Mouse (Mus musculus): ENCODE measurements around the gene Lrrtm4. TPM values are rescaled to one million over a fixed set of nuclear protein-coding genes. Genes with fewer than 3 reads are reported as not detected.

Lrrtm4 gene
- polyA plus RNA-seq, 2 experiments = 2.2 to 4.5 TPM

GRCm38 (mm10) chr6:80303568-80303967, 284.9 kb downstream of the Lrrtm4 start:
- ATAC-seq (ENCODE audit: low FRiP score, low read depth) (no peak), DNase-seq (ENCODE audit: low spot score) (no peak)
- Histone ChIP-seq H3K4me3 (replicated peaks; ENCODE audit: low read length) (no peak overlapping the region), H3K9me3 (ENCODE audit: control insufficient read depth, low read length) (no peaks in the 10 kb centered on the region), H3K4me1 (ENCODE audit: control insufficient read depth, insufficient read depth, low read length) (no peaks in the 10 kb centered on the region), H3K36me3 (ENCODE audit: control insufficient read depth, insufficient read depth, low read length) (no peaks in the 10 kb centered on the region), H3K27ac (replicated peaks; ENCODE audit: low read depth, low read length) (no peak overlapping the region), H3K27me3 (ENCODE audit: control insufficient read depth, insufficient read depth, low read length) (no peaks in the 10 kb centered on the region), H3K4me2 (replicated peaks; ENCODE audit: low read depth, low read length, severe bottlenecking) (no peak overlapping the region), H3K9ac (ENCODE audit: low read depth, low read length, severe bottlenecking) (no peak overlapping the region)
- no peak for TF ChIP-seq POLR2A (IDR thresholded peaks at IDR 0.05; ENCODE audit: borderline replicate concordance, extremely low read depth, insufficient read depth, insufficient read length)
- WGBS = 92% methylated on average over 1 of the region's 1 CpGs

DNA sequence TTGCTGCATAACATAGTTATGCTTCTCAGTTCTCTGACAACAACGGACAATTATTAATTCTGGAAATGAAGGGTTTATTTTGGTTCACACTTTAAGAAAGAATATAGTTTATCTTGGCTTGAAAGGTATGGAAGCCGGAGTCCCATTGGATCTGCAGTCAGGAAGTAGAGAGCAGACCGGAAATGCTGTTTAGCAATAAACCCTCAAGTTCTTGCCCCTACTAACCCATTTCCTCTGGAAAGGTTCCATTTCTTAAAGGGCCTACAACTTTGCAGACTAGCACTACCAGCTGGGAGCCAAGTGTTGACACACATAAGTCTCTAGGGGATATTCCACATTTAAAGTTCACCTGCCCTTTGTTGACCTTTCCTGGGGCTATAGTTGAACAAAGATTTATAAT, 309.7 kb downstream of the Lrrtm4 start:
- H3K27me3 ChIP-seq (ENCODE audit: control insufficient read depth, insufficient read depth, low read length) = no peaks in the 10 kb centered on the region
- H3K4me1 ChIP-seq (ENCODE audit: control insufficient read depth, insufficient read depth, low read length) = no peaks in the 10 kb centered on the region
- TF ChIP-seq POLR2A (IDR thresholded peaks at IDR 0.05; ENCODE audit: borderline replicate concordance, extremely low read depth, insufficient read depth, insufficient read length) = no peak
- ATAC-seq (ENCODE audit: low FRiP score, low read depth) (no peak), DNase-seq (ENCODE audit: low spot score) (no peak)
- H3K9me3 ChIP-seq (ENCODE audit: control insufficient read depth, low read length) = no peaks in the 10 kb centered on the region
- no peak overlapping the region for H3K4me3 ChIP-seq (replicated peaks; ENCODE audit: low read length)
- no peak overlapping the region for H3K4me2 ChIP-seq (replicated peaks; ENCODE audit: low read depth, low read length, severe bottlenecking)
- no peaks in the 10 kb centered on the region for H3K36me3 ChIP-seq (ENCODE audit: control insufficient read depth, insufficient read depth, low read length)
- WGBS = 76% methylated on average over 3 of the region's 3 CpGs
- H3K27ac ChIP-seq (replicated peaks; ENCODE audit: low read depth, low read length) = no peak overlapping the region
- no peak overlapping the region for H3K9ac ChIP-seq (ENCODE audit: low read depth, low read length, severe bottlenecking)

- H3K9ac ChIP-seq (ENCODE audit: low read depth, low read length, severe bottlenecking) = no peak overlapping the region
- no peaks in the 10 kb centered on the region for H3K36me3 ChIP-seq (ENCODE audit: control insufficient read depth, insufficient read depth, low read length)
- H3K4me2 ChIP-seq (replicated peaks; ENCODE audit: low read depth, low read length, severe bottlenecking) = no peak overlapping the region
- DNase-seq (ENCODE audit: low spot score) (no peak), ATAC-seq (ENCODE audit: low FRiP score, low read depth) (no peak)
- H3K4me3 ChIP-seq (replicated peaks; ENCODE audit: low read length) = no peak overlapping the region
- WGBS = 76% methylated on average over 3 of the region's 3 CpGs
- no peak for TF ChIP-seq POLR2A (IDR thresholded peaks at IDR 0.05; ENCODE audit: borderline replicate concordance, extremely low read depth, insufficient read depth, insufficient read length)
- no peaks in the 10 kb centered on the region for H3K4me1 ChIP-seq (ENCODE audit: control insufficient read depth, insufficient read depth, low read length)
- H3K27ac ChIP-seq (replicated peaks; ENCODE audit: low read depth, low read length) = no peak overlapping the region
- H3K27me3 ChIP-seq (ENCODE audit: control insufficient read depth, insufficient read depth, low read length) = no peaks in the 10 kb centered on the region
- H3K9me3 ChIP-seq (ENCODE audit: control insufficient read depth, low read length) = no peaks in the 10 kb centered on the region
Observed at GRCm38 (mm10) chr6:80331751-80332150, 313.1 kb downstream of the Lrrtm4 start.

DNA sequence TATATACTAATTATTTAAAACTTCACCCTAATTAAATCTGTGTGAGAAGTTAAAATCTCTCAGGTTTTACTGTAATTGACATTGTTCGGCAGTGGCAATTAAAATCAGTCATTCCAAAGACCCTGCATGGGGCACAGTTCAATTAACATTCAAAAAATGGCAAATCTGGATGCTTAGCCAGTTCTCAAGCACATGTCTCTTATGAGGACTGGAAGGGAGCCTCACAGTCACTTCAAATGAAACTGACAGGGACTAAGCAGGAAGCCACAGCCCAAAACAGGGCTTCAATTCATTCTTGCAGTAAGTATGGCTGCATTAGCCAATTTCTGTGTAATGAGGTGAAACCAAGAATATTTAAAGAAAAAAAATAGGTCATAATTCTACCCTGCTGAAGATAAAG, 333.6 kb downstream of the Lrrtm4 start:
- Histone ChIP-seq H3K9ac (ENCODE audit: low read depth, low read length, severe bottlenecking) (no peak overlapping the region), H3K4me1 (ENCODE audit: control insufficient read depth, insufficient read depth, low read length) (no peaks in the 10 kb centered on the region), H3K4me3 (replicated peaks; ENCODE audit: low read length) (no peak overlapping the region), H3K36me3 (ENCODE audit: control insufficient read depth, insufficient read depth, low read length) (no peaks in the 10 kb centered on the region), H3K27me3 (ENCODE audit: control insufficient read depth, insufficient read depth, low read length) (no peaks in the 10 kb centered on the region), H3K4me2 (replicated peaks; ENCODE audit: low read depth, low read length, severe bottlenecking) (no peak overlapping the region), H3K9me3 (ENCODE audit: control insufficient read depth, low read length) (no peaks in the 10 kb centered on the region), H3K27ac (replicated peaks; ENCODE audit: low read depth, low read length) (no peak overlapping the region)
- no peak for TF ChIP-seq POLR2A (IDR thresholded peaks at IDR 0.05; ENCODE audit: borderline replicate concordance, extremely low read depth, insufficient read depth, insufficient read length)
- ATAC-seq (ENCODE audit: low FRiP score, low read depth) (no peak), DNase-seq (ENCODE audit: low spot score) (no peak)
- WGBS = 55% methylated on average over 1 of the region's 1 CpGs

DNA sequence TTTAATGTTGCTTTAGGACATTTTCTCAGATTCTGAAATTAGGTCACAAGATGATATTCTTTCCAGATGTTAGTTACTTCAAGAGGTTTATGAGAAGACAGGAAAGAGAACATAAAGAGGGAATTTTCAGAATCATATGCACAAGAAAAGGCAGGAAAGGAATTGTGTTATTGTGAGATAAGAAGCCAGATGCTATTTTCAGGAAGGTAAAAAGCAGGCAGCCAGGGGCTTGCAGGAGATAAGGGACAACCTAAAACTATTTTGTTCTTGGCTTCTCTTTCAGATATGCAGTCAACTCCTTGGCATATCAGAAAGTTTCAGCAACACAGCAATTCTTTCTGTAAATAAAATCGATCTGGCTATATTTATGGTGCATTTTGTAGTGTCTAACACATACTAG, 338.4 kb downstream of the Lrrtm4 start:
- no peak for TF ChIP-seq POLR2A (IDR thresholded peaks at IDR 0.05; ENCODE audit: borderline replicate concordance, extremely low read depth, insufficient read depth, insufficient read length)
- H3K4me2 ChIP-seq (replicated peaks; ENCODE audit: low read depth, low read length, severe bottlenecking) = no peak overlapping the region
- H3K27ac ChIP-seq (replicated peaks; ENCODE audit: low read depth, low read length) = no peak overlapping the region
- DNase-seq (ENCODE audit: low spot score) = no peak
- no peak overlapping the region for H3K9ac ChIP-seq (ENCODE audit: low read depth, low read length, severe bottlenecking)
- H3K36me3 ChIP-seq (ENCODE audit: control insufficient read depth, insufficient read depth, low read length) = no peaks in the 10 kb centered on the region
- ATAC-seq (ENCODE audit: low FRiP score, low read depth) = no peak
- H3K4me3 ChIP-seq (replicated peaks; ENCODE audit: low read length) = no peak overlapping the region
- WGBS = 76% methylated on average over 1 of the region's 1 CpGs
- H3K9me3 ChIP-seq (ENCODE audit: control insufficient read depth, low read length) = no peaks in the 10 kb centered on the region
- H3K27me3 ChIP-seq (ENCODE audit: control insufficient read depth, insufficient read depth, low read length) = no peaks in the 10 kb centered on the region
- no peaks in the 10 kb centered on the region for H3K4me1 ChIP-seq (ENCODE audit: control insufficient read depth, insufficient read depth, low read length)

DNA sequence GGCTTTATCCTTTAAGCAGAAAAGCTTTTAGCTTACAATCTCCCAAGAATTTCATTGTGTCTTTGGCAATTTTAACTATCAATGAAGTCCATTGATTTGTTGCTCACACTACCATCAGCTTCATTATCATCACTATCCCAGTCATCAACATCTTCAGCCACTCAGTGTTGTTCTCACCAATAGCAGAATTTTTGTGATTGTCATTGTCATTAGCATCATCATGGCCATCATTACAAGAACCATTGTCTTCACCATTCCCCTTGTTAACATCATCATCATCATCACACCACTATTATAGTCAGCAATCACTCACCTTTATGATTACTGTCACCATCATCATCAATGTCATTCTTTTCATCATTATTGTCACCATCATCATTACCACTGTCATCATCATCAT, 344.9 kb downstream of the Lrrtm4 start:
- Histone ChIP-seq H3K4me3 (replicated peaks; ENCODE audit: low read length) (no peak overlapping the region), H3K36me3 (ENCODE audit: control insufficient read depth, insufficient read depth, low read length) (no peaks in the 10 kb centered on the region), H3K27me3 (ENCODE audit: control insufficient read depth, insufficient read depth, low read length) (no peaks in the 10 kb centered on the region), H3K4me2 (replicated peaks; ENCODE audit: low read depth, low read length, severe bottlenecking) (no peak overlapping the region), H3K4me1 (ENCODE audit: control insufficient read depth, insufficient read depth, low read length) (no peaks in the 10 kb centered on the region), H3K9ac (ENCODE audit: low read depth, low read length, severe bottlenecking) (no peak overlapping the region), H3K27ac (replicated peaks; ENCODE audit: low read depth, low read length) (no peak overlapping the region), H3K9me3 (ENCODE audit: control insufficient read depth, low read length) (no peaks in the 10 kb centered on the region)
- no peak for TF ChIP-seq POLR2A (IDR thresholded peaks at IDR 0.05; ENCODE audit: borderline replicate concordance, extremely low read depth, insufficient read depth, insufficient read length)
- no peak for DNase-seq (ENCODE audit: low spot score)
- ATAC-seq (ENCODE audit: low FRiP score, low read depth) = no peak

All from limb, embryonic 14.5 days (tissue).